Mouse (Mus musculus) CD8-positive naive resting alpha-beta T cell, adult 2 months (primary cell): ENCODE results near the gene Hkdc1.

Source experiments
- DNase-seq, 2 experiments: peaks; one replicate each; pipeline ENCODE4 v3.0.0; 2022; ENCODE audit warnings: low read depth in 2 of 2, low spot score in 2 of 2

Gene Hkdc1

GRCm38 (mm10) chr10:62380936-62381335 is 41.4 kb downstream of the Hkdc1 start:
- no peak for DNase-seq

- no peak for DNase-seq
These were observed 42.5 kb downstream of the Hkdc1 start, which contains the start of gene Hk1 for GRCm38 (mm10) chr10:62379808-62380207. Gene Hk1 (minus strand): TSS chr10:62379908.

- DNase-seq, result no peak
These were observed 63.5 kb downstream of the Hkdc1 start for GRCm38 (mm10) chr10:62358827-62359226.

- DNase-seq, result no peak
These were observed 66.1 kb downstream of the Hkdc1 start for GRCm38 (mm10) chr10:62356105-62356730.

- no peak for DNase-seq
These were observed 77.1 kb downstream of the Hkdc1 start for GRCm38 (mm10) chr10:62345147-62345546.

GRCm38 (mm10) chr10:62344004-62344752 is 78.1 kb downstream of the Hkdc1 start:
- no peak for DNase-seq

- DNase-seq, result no peak
These were observed 79.8 kb downstream of the Hkdc1 start for GRCm38 (mm10) chr10:62342512-62342911.

- no peak for DNase-seq
These were observed 80.3 kb downstream of the Hkdc1 start for GRCm38 (mm10) chr10:62341956-62342355.

- no peak for DNase-seq
These were observed 81.3 kb downstream of the Hkdc1 start for GRCm38 (mm10) chr10:62340991-62341390.

GRCm38 (mm10) chr10:62340095-62340731 is 82.1 kb downstream of the Hkdc1 start:
- peak; percentile 97 for DNase-seq

- peak; percentile 29 to 53 for DNase-seq
These were observed 82.8 kb downstream of the Hkdc1 start for GRCm38 (mm10) chr10:62339211-62340094.

GRCm38 (mm10) chr10:62338626-62339025 is 83.7 kb downstream of the Hkdc1 start:
- DNase-seq, result no peak

- no peak for DNase-seq
These were observed 84.1 kb downstream of the Hkdc1 start for GRCm38 (mm10) chr10:62338176-62338575.

GRCm38 (mm10) chr10:62336601-62337578 is 85.4 kb downstream of the Hkdc1 start:
- DNase-seq, result no peak

GRCm38 (mm10) chr10:62335423-62335776 is 86.9 kb downstream of the Hkdc1 start:
- DNase-seq, result no peak

GRCm38 (mm10) chr10:62334686-62335422 is 87.4 kb downstream of the Hkdc1 start:
- DNase-seq, result no peak

GRCm38 (mm10) chr10:62333269-62333668 is 89.0 kb downstream of the Hkdc1 start:
- DNase-seq, result no peak
